Mouse (Mus musculus) G1E (cell line): ENCODE measurements around the gene Itgae. TPM values are rescaled to one million over a fixed set of nuclear protein-coding genes. Genes with fewer than 3 reads are reported as not detected.

Experiments
- ATAC-seq: 2 replicates; pipeline ENCODE4 v1.8.0; 2016; ENCODE audit warnings: mild to moderate bottlenecking; ENCODE audit not compliant: insufficient number of reproducible peaks, poor library complexity, low FRiP score, severe bottlenecking; ENCODE audit errors: extremely low read depth
- DNase-seq: peaks from one replicate; pipeline ENCODE4 v3.0.0; 2012; ENCODE audit warnings: low spot score
- H3K27me3 ChIP-seq: 2 replicates; pipeline ENCODE4 v1.6.1; 2012; ENCODE audit warnings: mild to moderate bottlenecking, low read length, inconsistent platforms; ENCODE audit not compliant: insufficient read depth
- H3K36me3 ChIP-seq: replicated peaks from 2 replicates; pipeline ENCODE3; 2012; ENCODE audit warnings: mild to moderate bottlenecking, inconsistent platforms
- H3K4me1 ChIP-seq: 2 replicates; pipeline ENCODE4 v1.6.1; 2012; ENCODE audit warnings: low read depth, low read length, inconsistent platforms, mixed read lengths; ENCODE audit not compliant: insufficient read depth
- H3K4me3 ChIP-seq: 2 replicates; pipeline ENCODE4 v1.5.1; 2012; ENCODE audit warnings: low read depth, mild to moderate bottlenecking, inconsistent platforms, low read length, moderate library complexity, mixed read lengths
- H3K9me3 ChIP-seq: replicated peaks from 2 replicates; pipeline ENCODE4 v1.6.1; 2012; ENCODE audit warnings: inconsistent platforms
- CTCF ChIP-seq: IDR thresholded peaks from 2 replicates; pipeline ENCODE4 v1.5.1; 2012; ENCODE audit warnings: low read depth, low read length, inconsistent platforms, mixed read lengths
- GATA1 ChIP-seq: IDR thresholded peaks from 2 replicates; pipeline ENCODE4 v1.6.1; 2012; ENCODE audit warnings: borderline replicate concordance, low read length, inconsistent platforms, mixed read lengths
- GATA2 ChIP-seq: IDR thresholded peaks from 2 replicates; pipeline ENCODE4 v1.6.1; 2012; ENCODE audit warnings: low read depth, low read length, inconsistent platforms, borderline replicate concordance
- POLR2AphosphoS5 ChIP-seq: IDR thresholded peaks from 2 replicates; pipeline ENCODE4 v1.6.1; 2012; ENCODE audit warnings: low read depth, low read length, inconsistent platforms; ENCODE audit not compliant: insufficient replicate concordance
- TAL1 ChIP-seq: conservative IDR thresholded peaks from 2 replicates; pipeline ENCODE4 v1.6.1; 2012; ENCODE audit warnings: low read depth, low read length, inconsistent platforms, mixed read lengths
- polyA plus RNA-seq: library from polyadenylated mRNA; stranded (reverse); fragments of >175 nt; gene quantifications from 2 replicates; pipeline ENCODE4 v1.2.3, GENCODE M21; 2012
- total RNA-seq, 2 experiments: library from RNA; stranded (forward) in 1 of 2; stranded (reverse) in 1 of 2; fragments of 200-1000 nt in 1 of 2; fragments of >200 nt in 1 of 2; fragmentation: Nextera tagmentation in 1 of 2; gene quantifications; 2 replicates each; pipeline ENCODE4 v1.2.3; 2014 to 2017

Gene Itgae
- total and polyA plus RNA-seq, 3 experiments: 0.04 to 0.23 (median 0.05) TPM

DNA sequence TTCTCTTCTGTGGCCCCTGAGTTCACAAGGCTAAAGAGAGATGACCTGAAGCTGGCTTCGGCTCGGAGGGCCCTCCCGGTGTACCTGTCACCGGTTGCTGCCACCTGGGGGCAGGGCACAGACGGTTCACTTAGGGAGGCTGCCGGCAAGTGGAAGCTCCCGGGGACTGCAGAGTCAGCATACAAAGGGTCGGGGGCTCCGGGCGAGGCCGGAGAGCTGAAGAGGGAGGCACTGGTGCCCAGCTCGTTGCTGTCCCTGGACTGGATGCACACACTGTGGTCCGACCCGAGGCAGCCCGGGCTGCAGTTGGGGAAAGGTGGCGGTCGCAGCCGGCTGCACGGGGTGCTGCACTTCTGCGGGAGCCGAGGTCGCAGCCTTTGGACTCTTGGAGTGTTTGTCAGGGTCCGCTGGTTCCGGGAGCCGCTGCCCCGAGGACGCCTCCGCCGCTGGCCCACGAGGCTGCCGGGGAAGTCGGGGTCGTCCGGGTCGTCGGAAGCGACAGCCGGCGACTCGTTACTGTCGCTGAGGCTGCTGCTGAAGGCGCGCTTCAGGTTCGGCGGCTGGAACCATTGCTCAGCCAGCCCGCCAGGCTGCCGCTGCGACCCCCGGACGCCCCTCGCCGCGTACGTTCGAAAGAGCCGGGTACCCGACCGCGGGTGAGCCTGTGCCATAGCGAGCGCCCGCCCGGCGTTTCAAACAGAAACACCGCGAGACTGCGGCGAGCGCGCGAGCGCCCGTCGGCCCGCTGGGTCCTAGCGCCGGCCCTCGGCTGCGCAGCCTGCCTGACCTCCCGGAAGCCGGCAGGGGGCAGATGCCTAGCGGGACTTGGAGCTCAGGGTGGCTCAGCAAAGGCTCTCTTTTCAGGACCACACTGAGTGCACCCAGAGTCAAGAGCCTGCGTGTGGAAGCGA is 47.5 kb downstream of the Itgae start, which contains the start of gene Haspin:
TSS of gene Haspin (minus strand) at position 704 of the 911 bp plus-strand sequence.
- TF ChIP-seq TAL1 (no peak), GATA2 (no peak), GATA1 (no peak), POLR2AphosphoS5 (no peak), CTCF (peak; percentile 65)
- peak within 1 kb of the TSS; percentile 98 for H3K4me3 ChIP-seq

DNA sequence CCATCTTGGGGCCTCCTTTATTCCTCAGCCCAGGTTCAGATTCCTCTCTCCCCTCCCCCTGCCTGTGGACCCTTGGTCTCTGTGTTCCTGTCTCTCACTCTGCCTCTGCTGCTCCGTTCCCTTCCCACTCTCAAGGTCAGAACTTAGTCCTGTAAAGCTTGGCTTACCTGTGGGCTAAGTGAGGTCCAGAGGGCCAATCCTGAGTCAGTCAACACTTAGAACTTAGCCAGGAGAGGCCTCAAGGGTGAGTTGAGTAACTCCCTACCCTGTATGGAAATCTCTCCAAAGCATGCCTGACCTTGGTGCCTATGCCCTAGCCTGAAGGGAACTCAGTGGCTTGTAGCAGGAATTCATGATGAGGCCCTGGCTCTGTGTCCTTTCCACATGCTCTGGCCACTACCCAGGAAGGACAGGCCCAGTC is 53.9 kb downstream of the Itgae start:
- ATAC-seq (no peak), DNase-seq (no peak)
- H3K27me3 ChIP-seq: peaks cover 32% of the 10 kb centered on the region
- no peak overlapping the region for H3K4me3 ChIP-seq
- H3K36me3 ChIP-seq: no peaks in the 10 kb centered on the region
- no peaks in the 10 kb centered on the region for H3K9me3 ChIP-seq
- H3K4me1 ChIP-seq: no peaks in the 10 kb centered on the region
- TF ChIP-seq TAL1 (no peak), GATA2 (no peak), CTCF (no peak), POLR2AphosphoS5 (no peak), GATA1 (no peak)

More for the DNA sequence above, 47.5 kb downstream of the Itgae start, which contains the start of gene Haspin:
- DNase-seq (peak; percentile 95), ATAC-seq (peak; percentile 76)
- peaks cover 30% of the 10 kb centered on the region for H3K36me3 ChIP-seq
- no peaks in the 10 kb centered on the region for H3K9me3 ChIP-seq
- H3K27me3 ChIP-seq: peaks cover 3% of the 10 kb centered on the region; the same call in 1 of the 2 replicates
- peaks cover 45% of the 10 kb centered on the region for H3K4me1 ChIP-seq

DNA sequence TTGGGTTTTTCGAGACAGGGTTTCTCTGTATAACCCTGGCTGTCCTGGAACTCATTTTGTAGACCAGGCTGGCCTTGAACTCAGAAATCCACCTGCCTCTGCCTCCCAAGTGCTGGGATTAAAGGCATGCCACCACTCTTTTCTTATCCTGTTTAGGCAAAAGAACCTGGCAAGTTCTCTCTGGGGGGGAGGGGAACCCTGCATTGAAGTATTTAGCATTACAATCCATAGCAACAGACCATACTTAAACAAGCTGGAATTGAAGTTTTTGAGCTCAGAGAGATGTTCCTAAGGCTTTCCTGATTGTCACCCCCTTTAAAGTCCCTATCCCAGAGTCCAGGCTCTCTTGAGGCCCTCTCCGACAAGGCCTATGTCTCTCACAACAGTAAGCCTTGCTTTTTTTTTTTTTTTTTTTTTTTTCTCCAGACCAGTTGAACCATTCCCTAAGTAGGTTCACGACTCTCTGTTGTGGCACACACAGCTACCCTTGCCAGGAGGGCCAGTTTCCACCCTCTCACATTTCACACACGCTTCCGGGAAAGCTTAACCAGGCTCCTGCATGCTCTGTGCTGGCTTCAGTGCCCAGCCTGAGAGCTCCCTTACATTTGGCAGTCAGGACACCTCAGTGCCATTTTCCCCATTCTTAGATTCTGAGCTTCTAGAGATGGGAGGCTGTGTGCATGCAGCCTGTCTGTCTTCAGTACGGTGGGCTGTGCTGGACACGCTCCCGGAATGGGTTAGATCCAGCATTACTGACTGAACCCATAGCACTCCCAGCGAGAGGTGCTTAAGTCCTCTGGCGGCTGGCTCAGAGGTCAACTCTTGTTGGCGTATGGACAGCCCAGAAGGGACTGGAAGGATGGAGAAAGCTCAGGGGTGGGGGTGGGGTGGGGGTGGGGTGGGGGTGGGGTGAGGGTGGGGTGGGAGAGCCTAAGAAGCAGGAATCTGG is 55.9 kb downstream of the Itgae start:
- TF ChIP-seq GATA2 (no peak), TAL1 (no peak), POLR2AphosphoS5 (no peak), GATA1 (no peak), CTCF (no peak)
- DNase-seq (no peak), ATAC-seq (no peak)
- Histone ChIP-seq H3K4me3 (no peak overlapping the region), H3K9me3 (no peaks in the 10 kb centered on the region), H3K27me3 (peaks cover 34% of the 10 kb centered on the region), H3K4me1 (no peaks in the 10 kb centered on the region), H3K36me3 (no peaks in the 10 kb centered on the region)

DNA sequence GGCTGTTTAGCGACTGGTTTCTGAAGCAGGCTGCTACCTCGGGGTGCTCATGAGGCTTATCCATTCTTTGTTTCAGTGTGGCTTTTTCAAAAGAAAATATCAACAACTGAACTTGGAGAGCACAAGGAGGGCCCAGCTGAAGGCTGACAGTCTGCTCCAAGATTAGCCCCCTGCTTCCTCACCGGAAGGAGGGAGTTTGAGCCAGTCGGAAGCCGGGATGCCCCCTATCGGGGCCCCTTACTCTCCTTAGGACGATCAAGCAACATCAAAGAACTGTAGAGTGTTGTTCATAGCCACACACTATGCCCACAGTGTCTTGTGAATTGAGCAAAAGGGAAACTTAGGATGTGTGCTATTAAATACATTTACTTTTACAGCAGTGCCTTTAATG is 56.6 kb downstream of the Itgae start:
- Histone ChIP-seq H3K36me3 (no peaks in the 10 kb centered on the region), H3K4me3 (no peak overlapping the region), H3K4me1 (no peaks in the 10 kb centered on the region), H3K9me3 (no peaks in the 10 kb centered on the region), H3K27me3 (peaks cover 34% of the 10 kb centered on the region)
- ATAC-seq (no peak), DNase-seq (no peak)
- TF ChIP-seq TAL1: no peak
- TF ChIP-seq POLR2AphosphoS5: no peak
- no peak for TF ChIP-seq GATA1
- no peak for TF ChIP-seq GATA2
- TF ChIP-seq CTCF: no peak

DNA sequence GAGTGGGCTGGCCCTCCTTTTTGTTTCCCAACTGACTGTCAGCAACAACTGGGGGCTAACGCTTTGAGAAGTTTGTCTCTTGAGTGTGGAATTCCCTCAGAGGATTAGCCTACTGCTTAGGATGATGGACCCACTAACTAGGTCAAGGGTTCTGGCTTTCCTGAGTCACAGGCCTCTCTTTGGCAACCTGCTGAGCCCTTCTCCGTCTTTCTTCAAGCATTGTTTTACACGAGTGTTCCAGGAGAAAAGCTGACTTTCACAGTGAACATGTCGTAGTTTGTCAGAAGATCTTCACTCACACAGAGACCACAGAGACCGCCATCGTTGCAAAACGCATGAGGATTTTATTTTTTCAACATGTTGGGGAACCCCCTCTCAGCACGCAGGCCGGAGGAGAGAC is 57.8 kb downstream of the Itgae start:
- Histone ChIP-seq H3K9me3 (no peaks in the 10 kb centered on the region), H3K4me1 (no peaks in the 10 kb centered on the region), H3K27me3 (peaks cover 33% of the 10 kb centered on the region), H3K4me3 (no peak overlapping the region), H3K36me3 (no peaks in the 10 kb centered on the region)
- ATAC-seq: no peak
- no peak for DNase-seq
- TF ChIP-seq CTCF (no peak), TAL1 (no peak), GATA1 (no peak), POLR2AphosphoS5 (no peak), GATA2 (no peak)

DNA sequence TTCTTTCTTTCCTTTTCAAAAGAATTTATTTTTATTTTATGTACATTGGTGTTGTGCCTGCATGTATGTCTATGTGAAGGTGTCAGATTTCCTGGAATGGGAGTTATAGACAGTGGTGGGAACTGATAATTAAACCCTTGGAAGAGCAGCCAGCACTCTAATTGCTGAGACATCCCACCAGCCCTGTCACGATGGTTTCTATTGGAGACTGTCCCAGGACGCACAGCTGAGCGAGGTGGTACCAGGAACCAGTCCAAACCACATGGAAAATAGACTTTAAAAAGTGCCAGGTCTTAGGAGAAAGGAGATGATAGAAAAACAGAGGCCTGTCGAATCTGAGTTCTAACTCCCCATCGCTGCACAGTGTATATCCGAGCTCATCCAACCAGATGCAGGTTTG is 64.7 kb downstream of the Itgae start:
- DNase-seq: no peak
- Histone ChIP-seq H3K9me3 (no peaks in the 10 kb centered on the region), H3K4me3 (no peak overlapping the region), H3K27me3 (peaks cover 38% of the 10 kb centered on the region), H3K4me1 (no peaks in the 10 kb centered on the region), H3K36me3 (no peaks in the 10 kb centered on the region)
- ATAC-seq: no peak
- TF ChIP-seq POLR2AphosphoS5 (no peak), GATA1 (no peak), TAL1 (no peak), GATA2 (no peak), CTCF (no peak)
